Mouse (Mus musculus): ENCODE measurements around the gene Olfr417. TPM values are rescaled to one million over a fixed set of nuclear protein-coding genes. Genes with fewer than 3 reads are reported as not detected.
A peak's percentile ranks its signal among the peaks of the same experiment; 100 is the strongest.
"Not testable (repeated sequence)": the region's sequence is repeated elsewhere in the genome, so short reads cannot be mapped to it uniquely, and the experiment has no call there.

Olfr417 gene
- polyA plus RNA-seq (2012; rRNA removed) = 0.01 TPM in 2 replicates
- polyA plus RNA-seq (2014; fragmentation: Nextera tagmentation; extraction: Ambion mirVana) = 0.04 TPM in 1 of 2 replicates, not detected in the other

- WGBS (ENCODE audit: insufficient replicate concordance) = 5% methylated on average over 2 of the region's 2 CpGs
- peak; percentile 56 for ATAC-seq (ENCODE audit: insufficient read depth)
Measured at GRCm38 (mm10) chr1:174364882-174365451, at the start of gene Olfr417. Olfr417 (plus strand) TSS chr1:174365122.

GRCm38 (mm10) chr1:174317308-174317707 is 47.6 kb upstream of the Olfr417 start:
- ATAC-seq (ENCODE audit: insufficient read depth) (no peak), DNase-seq (ENCODE audit: low read depth in 3 of 3, low spot score in 3 of 3) (no peak)
- Histone ChIP-seq H3K4me2 (ENCODE audit: low read depth) (no peak overlapping the region), H3K9ac (replicated peaks) (no peak overlapping the region), H3K36me3 (replicated peaks; ENCODE audit: control insufficient read depth, insufficient read depth, low read depth) (no peaks in the 10 kb centered on the region), H3K9me3 (ENCODE audit: control insufficient read depth, low read length) (no peaks in the 10 kb centered on the region), H3K4me1 (replicated peaks; ENCODE audit: control insufficient read depth in 2 of 2, insufficient read depth in 2 of 2, low read length in 1 of 2) (no peaks in the 10 kb centered on the region), H3K27ac (no peak overlapping the region), H3K27me3 (ENCODE audit: control insufficient read depth, insufficient read depth, low read length) (no peaks in the 10 kb centered on the region), H3K4me3 (ENCODE audit: insufficient read depth in 1 of 2, low read depth in 2 of 2, low read length in 2 of 2) (no peak overlapping the region)
- TF ChIP-seq CTCF (IDR thresholded peaks at IDR 0.05; ENCODE audit: low read depth) (no peak), EP300 (IDR thresholded peaks at IDR 0.05; ENCODE audit: low read depth) (no peak)
- WGBS (ENCODE audit: insufficient replicate concordance) = 37% methylated on average over 2 of the region's 2 CpGs

More at GRCm38 (mm10) chr1:174364882-174365451, at the start of gene Olfr417:
- Histone ChIP-seq H3K27ac (no peak within 1 kb of the TSS), H3K9me3 (ENCODE audit: control insufficient read depth, low read length) (no peaks in the 10 kb centered on the region), H3K27me3 (ENCODE audit: control insufficient read depth, insufficient read depth, low read length) (no peaks in the 10 kb centered on the region), H3K4me3 (ENCODE audit: insufficient read depth in 1 of 2, low read depth in 2 of 2, low read length in 2 of 2) (no peak within 1 kb of the TSS), H3K4me1 (replicated peaks; ENCODE audit: control insufficient read depth in 2 of 2, insufficient read depth in 2 of 2, low read length in 1 of 2) (no peaks in the 10 kb centered on the region), H3K4me2 (ENCODE audit: low read depth) (no peak within 1 kb of the TSS), H3K9ac (replicated peaks) (no peak within 1 kb of the TSS), H3K36me3 (replicated peaks; ENCODE audit: control insufficient read depth, insufficient read depth, low read depth) (no peaks in the 10 kb centered on the region)
- DNase-seq (ENCODE audit: low read depth in 3 of 3, low spot score in 3 of 3) = no peak
- TF ChIP-seq CTCF (IDR thresholded peaks at IDR 0.05; ENCODE audit: low read depth) (no peak), EP300 (IDR thresholded peaks at IDR 0.05; ENCODE audit: low read depth) (peak; percentile 32; the same call in 1 of the 2 replicates)

GRCm38 (mm10) chr1:174330218-174330617 is 34.7 kb upstream of the Olfr417 start, which contains the start of gene Mptx1:
Mptx1 (plus strand) TSS chr1:174330518.
- H3K27me3 ChIP-seq (ENCODE audit: control insufficient read depth, insufficient read depth, low read length) = no peaks in the 10 kb centered on the region
- DNase-seq (ENCODE audit: low read depth in 3 of 3, low spot score in 3 of 3) = no peak
- H3K36me3 ChIP-seq (replicated peaks; ENCODE audit: control insufficient read depth, insufficient read depth, low read depth) = no peaks in the 10 kb centered on the region
- ATAC-seq (ENCODE audit: insufficient read depth) = no peak
- H3K4me1 ChIP-seq (replicated peaks; ENCODE audit: control insufficient read depth in 2 of 2, insufficient read depth in 2 of 2, low read length in 1 of 2) = no peaks in the 10 kb centered on the region
- no peak within 1 kb of the TSS for H3K27ac ChIP-seq
- no peak for TF ChIP-seq EP300 (IDR thresholded peaks at IDR 0.05; ENCODE audit: low read depth)
- no peak for TF ChIP-seq CTCF (IDR thresholded peaks at IDR 0.05; ENCODE audit: low read depth)
- no peaks in the 10 kb centered on the region for H3K9me3 ChIP-seq (ENCODE audit: control insufficient read depth, low read length)
- no peak within 1 kb of the TSS for H3K4me2 ChIP-seq (ENCODE audit: low read depth)
- H3K4me3 ChIP-seq (ENCODE audit: insufficient read depth in 1 of 2, low read depth in 2 of 2, low read length in 2 of 2) = no peak within 1 kb of the TSS
- no peak within 1 kb of the TSS for H3K9ac ChIP-seq (replicated peaks)

GRCm38 (mm10) chr1:174353636-174354035 is 11.3 kb upstream of the Olfr417 start:
- not testable (repeated sequence) for H3K27me3 ChIP-seq (ENCODE audit: control insufficient read depth, insufficient read depth, low read length); ATAC-seq (ENCODE audit: insufficient read depth); H3K9ac ChIP-seq (replicated peaks); H3K4me1 ChIP-seq (replicated peaks; ENCODE audit: control insufficient read depth in 2 of 2, insufficient read depth in 2 of 2, low read length in 1 of 2); H3K27ac ChIP-seq; H3K9me3 ChIP-seq (ENCODE audit: control insufficient read depth, low read length); H3K36me3 ChIP-seq (replicated peaks; ENCODE audit: control insufficient read depth, insufficient read depth, low read depth); DNase-seq (ENCODE audit: low read depth in 3 of 3, low spot score in 3 of 3); H3K4me2 ChIP-seq (ENCODE audit: low read depth); H3K4me3 ChIP-seq (ENCODE audit: insufficient read depth in 1 of 2, low read depth in 2 of 2, low read length in 2 of 2)
- 13% methylated on average over 1 of the region's 1 CpGs for WGBS (ENCODE audit: insufficient replicate concordance)

- Histone ChIP-seq H3K4me2 (ENCODE audit: low read depth) (no peak overlapping the region), H3K27me3 (ENCODE audit: control insufficient read depth, insufficient read depth, low read length) (no peaks in the 10 kb centered on the region), H3K4me1 (replicated peaks; ENCODE audit: control insufficient read depth in 2 of 2, insufficient read depth in 2 of 2, low read length in 1 of 2) (no peaks in the 10 kb centered on the region), H3K9ac (replicated peaks) (no peak overlapping the region), H3K36me3 (replicated peaks; ENCODE audit: control insufficient read depth, insufficient read depth, low read depth) (no peaks in the 10 kb centered on the region), H3K27ac (no peak overlapping the region), H3K9me3 (ENCODE audit: control insufficient read depth, low read length) (no peaks in the 10 kb centered on the region), H3K4me3 (ENCODE audit: insufficient read depth in 1 of 2, low read depth in 2 of 2, low read length in 2 of 2) (no peak overlapping the region)
- no peak for DNase-seq (ENCODE audit: low read depth in 3 of 3, low spot score in 3 of 3)
- 24% methylated on average over 5 of the region's 5 CpGs for WGBS (ENCODE audit: insufficient replicate concordance)
- TF ChIP-seq EP300 (IDR thresholded peaks at IDR 0.05; ENCODE audit: low read depth) (no peak), CTCF (IDR thresholded peaks at IDR 0.05; ENCODE audit: low read depth) (no peak)
- ATAC-seq (ENCODE audit: insufficient read depth) = no peak
Measured at GRCm38 (mm10) chr1:174354640-174355039, 10.3 kb upstream of the Olfr417 start.
